Mouse (Mus musculus) monocyte, adult 2 months (primary cell): ENCODE data around the gene Unc5b.

Source experiments
- DNase-seq, 2 experiments: peaks; one replicate each; pipeline ENCODE4 v3.0.0; 2022; ENCODE audit warnings: low spot score in 2 of 2, low read depth in 1 of 2

Unc5b gene

DNA sequence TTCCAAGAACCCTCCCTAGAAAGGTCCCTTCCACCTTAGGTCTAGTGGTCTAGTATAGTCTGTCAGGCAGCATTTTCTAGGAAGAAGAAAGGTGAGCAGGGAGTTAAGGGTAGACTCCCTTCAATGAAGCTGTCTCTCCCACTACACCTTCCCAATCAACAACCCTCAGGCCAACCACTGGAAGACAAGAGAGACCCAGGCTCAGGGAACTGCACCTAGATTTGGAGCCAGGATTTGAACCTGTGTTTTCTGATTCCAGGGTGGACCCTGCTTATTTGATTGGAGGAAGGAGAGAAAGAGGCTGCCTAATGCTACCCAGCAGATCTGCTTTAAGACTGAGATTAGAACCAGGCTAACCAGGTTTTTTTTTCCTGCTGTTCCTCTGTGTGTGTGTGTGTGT lies 10.1 kb downstream of the Unc5b start:
- no peak for DNase-seq

DNA sequence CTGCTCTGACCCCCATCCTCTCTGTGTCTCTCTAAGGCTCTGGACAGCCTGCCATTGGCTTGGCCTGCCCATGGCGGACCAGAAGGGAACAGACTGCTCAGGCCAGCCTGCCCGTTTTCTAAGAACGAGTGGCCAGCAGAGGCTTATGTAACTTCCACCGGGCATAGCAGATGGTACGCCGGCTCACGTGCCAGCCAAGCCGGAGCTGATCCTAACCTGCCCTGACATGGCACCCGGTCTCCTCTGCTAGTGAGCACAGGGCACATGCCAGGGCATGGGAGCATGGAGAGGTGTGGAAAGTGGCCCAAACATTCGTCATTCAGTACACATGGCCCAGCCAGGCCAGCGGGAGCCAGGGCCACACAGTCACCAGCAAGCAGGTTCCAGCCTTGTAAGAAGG lies 10.8 kb downstream of the Unc5b start:
- DNase-seq = no peak

DNA sequence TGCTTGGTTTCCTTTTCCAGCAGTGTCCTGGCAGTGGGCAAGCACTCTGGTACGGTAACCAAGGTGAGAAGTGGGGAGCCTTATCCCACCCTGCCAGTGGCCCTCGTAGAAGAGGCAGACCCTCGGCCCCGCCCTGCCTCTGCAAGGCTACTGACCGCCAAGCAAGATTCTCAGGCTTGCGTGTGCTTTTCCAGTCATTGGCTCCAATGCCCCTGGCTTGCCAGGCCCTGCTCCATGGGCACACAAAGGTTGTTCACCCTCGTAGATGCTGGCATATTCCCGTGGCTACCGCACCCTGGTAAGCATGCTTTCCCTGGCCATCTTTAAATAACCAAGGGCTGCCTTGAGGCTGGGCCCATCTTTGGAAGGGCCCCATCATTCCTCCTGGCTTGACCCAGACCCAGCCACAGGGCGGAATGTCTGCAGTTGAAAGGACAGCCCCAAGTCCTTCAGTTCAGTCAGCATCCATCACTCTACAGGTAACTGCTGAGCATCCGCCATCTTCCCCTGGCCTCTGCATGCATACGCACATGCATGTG lies 11.7 kb downstream of the Unc5b start:
- DNase-seq = no peak

DNA sequence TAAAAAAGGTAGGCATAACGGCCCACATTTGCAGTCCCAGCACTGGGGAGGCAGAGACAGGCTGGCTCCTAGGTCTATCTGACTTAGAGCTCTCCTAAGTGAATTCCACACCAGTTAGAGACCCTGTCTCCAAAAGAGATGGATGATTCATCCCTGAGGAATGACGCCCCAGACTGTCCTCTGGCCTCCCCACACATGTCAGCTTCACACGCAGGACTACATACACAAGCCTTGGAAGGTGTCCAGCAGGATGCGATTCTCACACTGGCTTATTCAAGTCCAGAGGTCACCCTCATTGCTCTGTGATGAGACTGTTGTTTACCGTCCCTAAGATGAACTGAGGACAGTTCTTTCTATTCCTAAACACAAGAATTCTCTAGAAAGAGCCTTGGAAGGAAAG lies 12.2 kb downstream of the Unc5b start:
- no peak for DNase-seq

DNA sequence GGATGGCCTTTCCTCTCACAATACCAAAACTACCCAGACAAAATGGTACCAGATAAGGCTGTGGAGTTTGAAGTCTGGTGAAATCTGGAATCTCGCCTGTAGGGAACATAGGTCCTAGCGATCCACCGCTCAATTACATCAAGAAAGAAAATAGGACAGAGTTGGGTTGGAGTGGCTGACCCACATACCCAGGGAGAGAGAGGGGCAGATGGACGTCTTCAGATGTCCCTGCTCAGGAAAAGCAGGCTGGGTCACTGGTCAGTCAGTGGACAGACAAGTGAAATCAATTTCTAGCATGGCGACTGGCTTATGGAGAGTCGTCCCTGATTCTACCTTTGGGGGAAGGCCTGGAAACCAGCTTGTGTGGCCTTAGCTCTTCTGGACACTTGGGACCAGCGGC lies 12.7 kb downstream of the Unc5b start:
- DNase-seq = no peak

DNA sequence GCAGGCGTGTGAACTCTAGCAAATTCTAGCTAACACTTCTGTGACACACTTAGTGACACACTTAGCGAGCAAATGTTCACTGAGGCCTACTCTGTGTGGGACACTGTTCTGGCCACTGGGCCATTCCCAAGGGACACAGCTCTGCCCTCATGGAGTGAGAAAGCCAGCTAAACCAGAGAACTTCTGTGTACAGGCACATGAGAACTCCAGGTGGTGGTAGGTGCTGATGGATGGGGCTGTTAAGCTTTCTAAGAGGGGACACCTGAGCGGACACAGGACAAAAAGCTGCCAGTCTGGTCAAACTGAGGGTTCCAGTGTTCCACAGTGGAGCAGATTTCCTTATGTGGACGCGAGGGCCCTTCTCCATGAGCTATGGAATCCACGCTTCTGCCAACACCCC lies 13.5 kb downstream of the Unc5b start:
- no peak for DNase-seq

DNA sequence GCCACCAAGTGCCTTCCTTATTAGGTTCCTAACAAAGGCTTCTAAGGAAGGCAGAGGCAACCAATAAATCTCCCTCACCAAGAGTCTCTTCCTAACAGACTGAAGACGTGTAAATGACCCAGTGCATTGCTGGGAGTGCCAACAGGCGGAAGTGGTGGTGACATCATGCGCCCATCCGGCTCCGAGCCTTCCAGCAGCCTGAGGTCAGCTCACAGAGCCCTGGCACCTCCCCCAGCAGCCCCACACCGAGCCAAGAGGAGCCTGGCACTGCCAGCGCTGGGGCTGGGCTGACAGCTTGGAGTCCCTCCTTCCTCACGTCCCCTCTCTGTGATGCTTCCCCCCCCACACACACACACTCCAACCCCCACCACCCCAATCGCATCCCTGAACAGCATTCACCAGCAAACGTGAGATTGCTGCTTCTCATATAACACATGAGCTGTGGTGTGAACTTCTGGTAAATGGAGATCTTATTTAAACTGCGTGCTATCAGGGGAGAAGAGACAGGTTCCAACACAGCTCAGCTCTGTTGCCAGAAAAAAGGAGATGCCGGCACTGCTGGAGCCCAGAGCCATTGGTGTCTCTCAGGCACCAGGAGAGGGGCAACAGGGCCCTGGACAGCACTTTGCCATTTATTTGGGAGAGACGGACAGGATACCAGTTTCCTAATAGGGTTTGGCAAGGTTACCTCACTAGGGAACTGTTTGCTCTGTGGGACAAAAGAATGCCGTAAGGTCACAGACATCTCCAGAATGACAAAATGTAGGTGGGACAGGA lies 14.3 kb downstream of the Unc5b start:
- no peak for DNase-seq

DNA sequence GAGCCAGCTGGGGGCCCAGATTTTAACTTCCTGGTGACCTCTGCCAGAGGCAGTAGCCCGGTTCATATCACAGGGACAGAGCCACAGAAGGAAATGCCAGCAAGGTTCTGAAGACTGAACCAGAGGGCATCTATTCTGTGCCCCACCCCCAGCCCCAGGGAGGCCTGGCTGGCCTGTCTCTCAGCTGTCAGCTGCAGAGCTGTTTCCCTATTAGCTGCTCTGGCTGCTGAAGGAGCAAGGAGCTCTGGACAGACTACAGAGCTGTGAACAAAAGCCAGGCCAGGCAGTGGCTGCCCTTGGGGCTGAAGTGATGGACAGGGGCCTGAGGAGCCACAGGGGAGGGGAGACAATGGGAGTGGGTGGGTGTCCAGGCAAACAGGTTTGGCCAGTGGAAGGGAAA lies 15.5 kb downstream of the Unc5b start:
- DNase-seq = no peak

DNA sequence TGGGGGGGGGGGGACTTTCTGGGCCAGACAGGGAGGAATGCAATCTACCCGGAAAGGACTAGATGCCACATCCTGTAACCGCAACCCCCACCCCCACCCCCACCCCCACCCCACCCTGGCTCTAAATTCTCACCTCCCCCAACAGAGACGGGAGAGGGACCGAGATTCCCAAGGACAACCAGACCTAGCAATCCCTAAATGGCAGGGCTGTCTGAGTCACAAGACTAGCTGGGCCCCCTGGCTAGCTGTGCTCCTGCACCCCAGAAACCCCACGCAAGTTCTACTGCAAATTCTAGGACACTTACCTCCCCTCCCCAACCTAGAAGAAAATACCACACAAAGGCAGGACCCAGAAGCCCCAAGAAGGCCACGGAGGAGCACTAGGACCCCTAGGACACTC lies 16.3 kb downstream of the Unc5b start:
- no peak for DNase-seq

DNA sequence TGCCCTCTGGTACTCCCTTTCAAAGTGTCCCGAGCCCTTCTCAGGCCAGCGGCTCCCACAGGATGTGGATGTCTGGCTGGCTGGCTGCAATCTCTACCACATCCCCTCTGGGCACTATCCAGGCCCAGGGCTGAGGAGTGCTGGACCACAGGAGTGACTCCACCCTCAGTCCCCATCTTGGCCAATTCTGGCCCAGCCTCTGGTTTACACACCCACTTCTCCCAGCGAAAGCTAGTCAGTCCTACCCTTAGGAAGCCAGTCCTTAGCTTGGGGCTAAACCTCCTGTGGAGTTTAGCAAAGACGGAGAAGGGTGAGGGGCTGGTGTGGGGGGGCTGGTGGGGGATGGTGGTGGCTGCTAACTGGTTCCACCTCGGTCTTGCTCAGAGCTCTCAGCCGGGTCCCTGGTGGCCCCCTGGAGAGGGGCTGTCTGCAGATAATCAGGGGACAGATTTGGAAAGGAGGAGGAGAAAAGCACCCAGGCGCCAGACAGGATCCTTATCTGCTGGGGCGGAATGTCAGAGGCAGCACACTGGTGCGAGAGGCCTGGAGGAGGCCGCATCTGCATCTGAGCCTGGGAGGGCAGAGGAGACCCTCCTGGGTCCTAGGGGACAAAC lies 16.8 kb downstream of the Unc5b start:
- DNase-seq = no peak

DNA sequence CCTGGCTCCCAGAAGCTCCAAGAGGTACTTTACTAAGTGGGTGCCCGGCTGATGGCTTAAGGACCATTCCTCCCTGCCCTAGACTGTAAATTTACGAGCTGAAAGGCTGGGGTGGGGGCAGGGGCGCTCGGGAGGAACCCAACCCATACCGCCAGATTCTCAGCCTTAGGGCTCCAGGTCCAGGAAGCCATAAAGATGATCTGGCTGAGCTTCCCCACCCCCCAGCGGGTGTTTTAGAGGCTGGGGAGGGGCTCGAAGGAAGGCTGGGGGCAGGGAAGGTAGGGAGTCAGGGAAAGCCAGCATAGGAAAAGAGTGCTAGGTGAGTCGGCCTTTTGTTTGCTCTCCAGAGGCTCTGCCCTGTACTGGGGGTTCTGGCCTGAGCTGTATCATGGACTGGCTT lies 17.8 kb downstream of the Unc5b start:
- no peak for DNase-seq

DNA sequence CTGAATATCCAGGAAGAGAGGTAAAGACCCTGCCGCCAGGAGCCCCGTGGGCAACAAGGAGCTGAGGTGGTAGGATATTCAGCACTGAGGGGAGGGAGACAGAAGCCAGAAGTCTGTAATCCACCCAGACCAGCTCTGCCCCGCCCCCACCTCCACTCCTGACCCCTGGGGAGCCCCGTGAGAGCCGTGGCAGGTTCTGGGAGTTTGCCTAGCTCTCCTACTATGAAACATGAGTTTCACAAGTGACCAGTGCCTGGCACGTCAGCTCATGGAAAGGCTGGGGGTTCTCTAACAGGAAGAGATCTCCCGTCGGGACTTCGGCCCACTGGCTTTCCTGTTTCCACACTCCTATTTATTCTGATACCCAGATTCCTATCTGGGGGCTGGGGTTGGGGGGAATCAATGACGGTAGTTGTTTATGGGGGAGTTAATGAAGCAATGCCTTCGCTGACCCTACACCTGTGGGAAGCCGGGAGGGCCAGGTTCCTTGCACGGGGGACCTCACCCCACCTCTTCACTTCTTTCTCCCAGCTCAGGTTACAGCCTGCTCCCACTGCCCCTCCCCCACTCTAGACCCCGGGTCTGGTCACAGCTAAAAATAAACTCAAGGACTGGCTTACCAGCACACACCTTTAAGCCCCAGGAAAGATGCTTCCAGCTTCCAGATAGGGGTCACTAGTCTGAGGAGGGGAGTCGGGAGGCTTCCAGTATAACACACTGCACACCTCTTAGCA lies 19.4 kb downstream of the Unc5b start:
- DNase-seq = no peak

DNA sequence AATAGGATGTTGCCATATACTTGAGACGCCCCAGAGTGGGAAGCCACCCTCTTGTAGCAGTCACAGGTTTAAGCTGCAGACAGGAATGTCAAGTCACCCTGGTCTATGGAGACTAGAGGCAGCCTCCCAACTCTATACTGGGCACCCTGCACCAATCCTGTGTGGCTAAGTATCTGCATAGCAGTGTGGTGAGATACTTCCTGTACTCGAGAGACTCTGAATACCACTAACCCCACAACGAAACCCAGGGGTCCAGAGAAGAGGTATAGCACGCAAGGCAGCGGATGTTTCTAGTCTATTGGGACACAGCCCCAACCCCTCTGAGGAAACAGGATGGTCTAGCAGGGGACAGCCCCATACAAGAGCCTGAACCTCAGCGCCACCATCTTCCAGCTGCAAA lies 22.9 kb downstream of the Unc5b start:
- no peak for DNase-seq

DNA sequence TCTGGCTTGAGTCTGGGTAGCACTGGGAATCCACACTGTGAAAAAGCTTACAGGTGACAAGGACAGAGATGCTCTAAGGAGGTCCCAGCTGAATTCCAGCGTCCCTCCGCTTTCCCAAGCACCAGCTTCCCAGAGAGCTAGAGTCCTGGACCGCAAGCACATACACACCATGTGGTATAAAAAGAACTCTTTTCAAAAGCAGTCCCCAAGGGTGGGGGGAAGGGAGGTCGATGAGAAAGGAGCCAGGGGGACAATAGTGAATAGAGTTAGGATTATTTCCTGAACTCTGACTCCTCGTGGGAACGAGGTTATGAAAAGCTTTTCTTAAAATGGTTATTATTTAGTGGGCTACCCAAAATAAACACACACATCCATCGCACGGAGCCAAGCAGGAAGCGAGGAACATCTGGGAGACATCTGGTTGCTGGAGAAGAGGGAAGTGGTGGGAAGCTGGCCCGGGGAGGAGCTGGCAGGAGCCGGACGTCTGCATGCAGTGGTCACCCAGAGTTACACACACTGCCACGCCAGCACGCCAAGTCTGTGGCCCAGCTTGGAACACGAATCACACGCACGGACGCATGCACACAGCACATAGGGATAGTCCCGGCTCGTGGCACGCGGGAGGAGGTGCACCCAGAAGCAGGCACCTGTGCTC lies 23.7 kb downstream of the Unc5b start:
- DNase-seq = no peak

DNA sequence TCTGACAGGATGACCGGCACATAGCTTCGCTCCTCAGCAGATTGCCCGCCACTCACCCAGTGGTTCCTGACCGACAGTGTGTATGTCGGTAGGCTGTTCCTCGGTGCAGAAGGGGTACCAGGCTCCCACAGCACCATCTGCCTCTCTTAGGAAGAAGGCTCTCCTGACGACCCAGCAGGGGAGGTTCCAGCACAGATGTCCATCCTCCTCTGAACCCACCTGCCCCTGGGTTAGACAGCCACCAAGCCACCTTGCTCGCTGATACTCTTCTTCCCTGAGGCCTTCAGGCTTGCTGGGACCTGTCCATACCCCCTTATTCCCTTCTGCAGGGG lies 25.2 kb downstream of the Unc5b start:
- DNase-seq = no peak

DNA sequence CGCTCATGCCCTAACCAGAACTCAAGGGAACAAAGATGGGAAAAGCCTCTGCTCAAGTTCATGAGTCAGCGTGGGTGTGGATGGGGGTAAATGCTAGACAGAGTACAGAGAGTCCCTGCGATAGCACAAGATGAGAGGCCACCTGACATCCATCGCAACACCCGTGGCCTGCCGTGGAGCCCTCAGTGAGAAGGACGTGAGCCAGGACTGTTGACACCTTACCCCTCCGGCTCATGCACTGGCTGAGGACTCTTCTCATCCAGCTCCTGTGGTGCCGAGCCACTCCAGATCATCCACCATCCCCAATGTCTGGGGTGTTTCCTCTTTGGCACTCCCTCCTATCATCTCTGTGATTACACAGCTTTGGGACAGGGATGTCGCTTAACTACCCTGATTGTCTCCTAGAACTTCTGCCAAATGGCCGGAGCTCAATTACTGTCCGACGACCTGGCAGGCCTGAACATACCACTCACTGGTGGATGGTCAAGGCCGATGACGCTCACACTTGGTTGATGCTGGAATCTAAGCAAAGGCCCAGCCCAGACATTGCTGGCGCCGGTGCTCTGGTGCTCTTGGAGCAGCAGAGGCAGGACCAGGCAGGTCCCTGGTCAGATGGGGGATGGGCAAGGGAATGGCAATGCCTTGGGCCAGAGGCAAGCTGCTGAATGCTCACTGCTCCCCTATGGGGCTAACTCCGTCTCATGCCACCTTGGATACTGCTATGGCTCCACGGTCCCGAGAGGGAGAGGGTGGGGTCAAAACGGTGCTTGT lies 25.8 kb downstream of the Unc5b start:
- DNase-seq = no peak

DNA sequence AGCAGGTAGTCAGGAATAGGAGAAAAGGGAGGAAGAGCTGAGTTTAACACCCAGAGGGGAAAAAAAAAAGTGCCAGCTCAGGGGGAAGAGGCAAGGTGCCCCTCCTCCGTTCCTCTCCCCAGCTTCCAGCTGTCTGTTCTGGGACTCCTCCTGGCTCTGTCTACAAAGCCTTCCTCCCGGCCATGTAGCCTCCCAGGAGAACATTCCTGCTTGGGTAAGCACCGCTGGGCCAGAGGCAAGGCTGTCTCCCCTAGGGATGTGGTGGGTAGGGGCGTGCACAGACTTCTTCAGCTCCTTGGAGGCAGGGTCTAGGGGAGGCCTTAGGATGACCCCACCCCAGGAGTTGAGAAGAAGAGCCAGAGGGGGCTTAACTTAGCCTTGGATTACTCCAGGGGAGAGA lies 26.5 kb downstream of the Unc5b start:
- no peak for DNase-seq

DNA sequence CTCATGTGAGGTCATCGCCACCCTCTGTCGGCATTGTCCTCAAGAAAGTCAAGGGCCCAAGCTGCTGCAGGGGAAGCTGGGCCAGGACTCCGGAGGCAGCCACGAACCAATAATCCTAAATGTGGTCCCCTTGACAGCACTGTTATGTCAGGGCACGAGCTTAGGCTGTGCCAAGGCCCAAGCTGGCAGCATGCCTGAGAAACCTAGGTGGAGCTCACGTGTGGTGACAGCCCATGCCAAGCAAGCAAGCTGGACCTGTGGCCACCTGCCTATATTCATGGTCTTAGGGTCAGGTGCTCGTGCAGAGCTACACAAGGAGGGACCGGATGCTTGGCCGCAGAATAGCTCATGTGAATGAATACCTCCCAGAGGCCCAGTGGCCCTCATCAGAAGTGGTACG lies 27.4 kb downstream of the Unc5b start:
- DNase-seq = no peak

DNA sequence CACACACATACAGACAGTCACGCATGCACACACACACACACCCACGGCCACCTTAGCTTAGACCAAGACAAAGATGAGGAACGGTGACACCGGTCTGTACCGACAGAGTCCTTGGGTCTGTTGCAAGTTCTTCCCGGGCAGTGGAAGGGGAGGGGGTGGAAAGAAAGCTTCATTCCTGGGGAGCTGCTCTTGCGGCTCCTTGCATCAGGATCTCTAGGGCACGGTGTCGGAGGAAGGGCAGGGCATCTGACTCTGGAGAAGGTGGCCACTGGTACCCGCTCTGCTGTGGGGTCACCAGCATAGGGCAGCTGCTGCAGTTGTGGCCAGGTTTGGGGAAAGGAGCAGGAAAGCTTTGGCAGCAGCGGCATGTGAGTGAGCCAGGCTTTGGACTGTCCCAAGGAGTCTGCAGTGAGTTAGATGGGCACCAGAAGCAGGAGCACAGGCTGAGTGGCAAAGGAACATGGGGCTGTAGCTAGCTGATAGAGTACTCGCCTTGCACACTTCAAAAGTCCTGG lies 29.4 kb downstream of the Unc5b start:
- DNase-seq = no peak

DNA sequence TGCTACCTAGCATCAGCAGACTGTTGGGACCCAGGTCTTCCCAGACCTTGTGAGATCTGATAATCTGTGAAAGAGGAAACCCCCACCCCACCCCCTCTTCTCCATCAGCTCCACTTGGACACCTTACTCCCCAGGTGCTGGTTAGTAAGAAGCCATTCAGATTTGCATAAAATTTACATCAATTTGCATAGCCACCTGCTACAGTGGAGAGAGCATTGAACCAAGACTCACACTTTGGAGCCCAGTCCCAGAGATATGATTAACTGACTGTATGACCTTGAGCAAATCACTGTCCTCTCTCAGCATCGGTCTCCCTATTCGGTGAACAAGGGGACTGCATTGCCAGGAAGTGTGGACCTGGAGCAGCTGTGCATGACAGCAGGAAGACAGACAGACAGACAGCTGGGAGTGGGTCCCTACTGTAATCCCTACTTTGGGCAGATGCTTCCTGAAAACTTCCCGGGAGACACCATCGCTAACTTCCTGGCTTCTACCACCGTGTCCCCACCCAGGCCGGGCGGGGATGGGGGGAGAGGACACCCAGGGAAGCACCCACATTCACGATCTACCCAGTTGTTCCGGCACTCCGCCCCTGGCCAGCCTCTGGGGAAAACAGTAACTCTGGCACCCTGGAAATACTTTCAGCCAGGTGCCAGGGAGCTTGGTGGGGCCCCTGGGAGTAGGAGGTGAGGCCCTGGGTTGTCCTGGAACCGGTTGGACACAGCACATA lies 30.0 kb downstream of the Unc5b start:
- DNase-seq = no peak
